Mouse (Mus musculus) cortical plate, adult 2 months (tissue): ENCODE measurements around the gene Klra8.

Source experiments
- CTCF ChIP-seq: fragments of 200-500 bp; IDR thresholded peaks from 2 replicates; pipeline ENCODE4 v1.5.1; 2011; ENCODE audit warnings: mild to moderate bottlenecking, control low read depth, low read length; ENCODE audit not compliant: insufficient read depth; ENCODE audit errors: extremely low read depth
- POLR2A ChIP-seq: fragments of 200-500 bp; IDR thresholded peaks from 2 replicates; pipeline ENCODE4 v1.6.1; 2011; ENCODE audit warnings: mild to moderate bottlenecking, low read length, control low read depth; ENCODE audit not compliant: insufficient read depth; ENCODE audit errors: extremely low read depth

DNA sequence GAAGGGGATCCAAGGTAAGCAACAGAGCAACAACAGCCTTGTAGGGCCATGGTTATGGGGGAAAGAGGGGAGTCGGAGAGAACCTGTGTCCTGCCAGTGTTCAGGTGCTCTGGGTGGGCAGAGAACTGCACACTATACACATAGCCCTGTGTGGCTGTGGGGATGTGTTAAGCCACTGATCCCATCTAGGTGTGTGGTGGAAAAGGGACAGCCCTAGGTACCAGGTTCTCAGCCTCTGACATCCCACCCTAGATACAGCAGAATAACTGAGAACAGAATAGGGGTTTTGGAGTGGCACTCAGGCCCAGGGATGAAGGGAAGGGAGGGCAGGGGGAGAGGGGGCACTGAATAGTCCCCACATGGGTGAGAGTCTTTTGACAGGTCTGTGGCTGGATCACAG, 19.2 kb downstream of the Klra8 start:
- no peak for TF ChIP-seq POLR2A
- no peak for TF ChIP-seq CTCF
